In the genomic region with DNA sequence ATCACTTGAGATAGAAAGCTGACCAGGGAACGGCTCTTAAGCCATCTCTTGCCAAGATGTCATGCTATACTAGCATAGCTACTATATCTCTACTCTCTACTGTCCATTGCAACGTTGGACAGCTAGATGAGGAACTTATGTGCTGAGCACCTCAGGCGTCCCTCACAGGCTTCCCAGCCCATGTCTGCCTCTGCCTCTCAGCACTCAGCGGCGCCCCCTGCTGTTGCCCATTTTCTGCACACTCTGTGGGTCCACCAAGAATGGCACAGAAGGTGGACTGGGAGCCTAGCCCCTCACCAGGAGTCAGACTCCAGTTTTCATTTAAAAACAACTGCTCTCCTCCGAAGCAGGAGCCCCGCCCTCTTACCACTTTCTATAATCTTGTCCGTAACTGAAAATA, we compare ENCODE assay signal across 9 mouse cellular contexts.
DNase-seq lines count a peak whose midpoint lies in the region; ATAC-seq and TF ChIP-seq lines count a peak whose summit lies in the region.
"Had no signal": no experiment of that assay in that cellular context is flagged by ENCODE, and none has a peak within 500 bp of the region (broad histone marks: within the 10 kb centered on the region; RNA-seq: fewer than 3 reads in every experiment).

No protein-coding gene starts in this region.

- 71% methylated on average over 8 of the region's 8 CpGs for WGBS in lung, adult 2 months
- WGBS in embryonic facial prominence, embryonic 13.5 days, result 70% methylated on average over 8 of the region's 8 CpGs

- DNase-seq in adrenal gland, postnatal 14 days, result peak; percentile 54
- DNase-seq in adrenal gland, adult 2 months, result no peak
- no peak for DNase-seq in lung, adult 2 months
- no peak for DNase-seq in lung, postnatal 25 days (ENCODE audit: low spot score)
- DNase-seq in testis, postnatal 10 days (ENCODE audit: low spot score), result peak; percentile 71
- DNase-seq in embryo, embryonic 11 days, result no peak
- no peak for DNase-seq in layer of hippocampus, adult 11-12 months (ENCODE audit: low spot score)

- H3K36me3 ChIP-seq in embryonic facial prominence, embryonic 13.5 days, result no peaks in the 10 kb centered on the region

- H3K27ac ChIP-seq in embryonic facial prominence, embryonic 13.5 days, result peak overlapping the region; percentile 7; the same call in 1 of the 2 replicates

- no peak overlapping the region for H3K9ac ChIP-seq in embryonic facial prominence, embryonic 13.5 days

- H3K4me2 ChIP-seq in embryonic facial prominence, embryonic 13.5 days, result no peak overlapping the region

- H3K4me3 ChIP-seq in lung, adult 2 months (replicated peaks; ENCODE audit: extremely low read depth, low read depth, low read length), result no peak overlapping the region
- H3K4me3 ChIP-seq in embryonic facial prominence, embryonic 13.5 days, result no peak overlapping the region
- H3K4me3 ChIP-seq: erythroblast, embryonic 14.5 days had no signal

- no peak for TF ChIP-seq POLR2A in lung, adult 2 months (IDR thresholded peaks at IDR 0.05; ENCODE audit: borderline replicate concordance, extremely low read depth, low read depth, low read length)

- no peaks in the 10 kb centered on the region for H3K9me3 ChIP-seq in embryonic facial prominence, embryonic 13.5 days

- no peak for ATAC-seq in embryonic facial prominence, embryonic 13.5 days (ENCODE audit: insufficient number of reproducible peaks, insufficient read depth, low FRiP score, low TSS enrichment, low read depth)

- peak; percentile 52 for TF ChIP-seq CTCF in lung, adult 2 months (IDR thresholded peaks at IDR 0.05; ENCODE audit: insufficient read depth, low read length)

- peaks cover 5% of the 10 kb centered on the region for H3K4me1 ChIP-seq in lung, adult 2 months (ENCODE audit: control insufficient read depth, insufficient read depth, low read length)
- H3K4me1 ChIP-seq in embryonic facial prominence, embryonic 13.5 days, result peaks cover 55% of the 10 kb centered on the region

- H3K27me3 ChIP-seq in embryonic facial prominence, embryonic 13.5 days, result no peaks in the 10 kb centered on the region

Comparison
In these comparisons a context has a peak if more than half of its experiments do, and no peak if none do; other contexts are left out.
1. DNase-seq: peak in adrenal gland, postnatal 14 days (single experiment) and testis, postnatal 10 days (single experiment); none in adrenal gland, adult 2 months (single experiment), lung, adult 2 months (single experiment), lung, postnatal 25 days (single experiment), embryo, embryonic 11 days (single experiment) and layer of hippocampus, adult 11-12 months (single experiment).